Mouse (Mus musculus): Measurements from ENCODE around the gene 6430548M08Rik.

DNA sequence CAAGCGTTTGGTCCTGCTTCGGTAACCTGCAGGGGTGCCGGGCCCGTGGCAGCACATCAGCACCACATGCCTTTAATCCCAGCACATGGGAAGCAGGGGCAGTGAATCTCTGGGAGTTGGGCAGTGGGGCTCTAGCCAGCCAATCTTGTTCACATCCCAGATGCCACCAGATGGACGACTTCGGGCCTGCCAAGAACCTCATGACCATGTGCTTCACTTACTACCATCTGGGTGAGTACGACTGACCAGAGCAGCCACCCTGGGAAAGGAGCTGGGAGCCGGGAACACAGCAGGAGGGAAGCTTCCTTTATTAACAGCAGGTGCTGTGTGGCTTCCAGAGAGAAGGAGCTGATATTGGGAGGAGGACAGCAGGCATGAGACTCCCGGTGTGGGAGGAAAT lies 37.2 kb downstream of the 6430548M08Rik start:
- no peak for TF ChIP-seq CTCF (IDR thresholded peaks at IDR 0.05; ENCODE audit: low read depth, low read length)
- no peak for TF ChIP-seq TAL1 (conservative IDR thresholded peaks at IDR 0.05; ENCODE audit: low read depth, low read length)
- no peak for TF ChIP-seq GATA2 (IDR thresholded peaks at IDR 0.05; ENCODE audit: borderline replicate concordance, low read depth, low read length)
- no peak for TF ChIP-seq GATA1 (IDR thresholded peaks at IDR 0.05; ENCODE audit: borderline replicate concordance, low read length)
- no peak for TF ChIP-seq POLR2AphosphoS5 (IDR thresholded peaks at IDR 0.05; ENCODE audit: insufficient replicate concordance, low read depth, low read length)
